Mouse (Mus musculus): ENCODE results near the gene Sept9.

The Sept9 gene

DNA sequence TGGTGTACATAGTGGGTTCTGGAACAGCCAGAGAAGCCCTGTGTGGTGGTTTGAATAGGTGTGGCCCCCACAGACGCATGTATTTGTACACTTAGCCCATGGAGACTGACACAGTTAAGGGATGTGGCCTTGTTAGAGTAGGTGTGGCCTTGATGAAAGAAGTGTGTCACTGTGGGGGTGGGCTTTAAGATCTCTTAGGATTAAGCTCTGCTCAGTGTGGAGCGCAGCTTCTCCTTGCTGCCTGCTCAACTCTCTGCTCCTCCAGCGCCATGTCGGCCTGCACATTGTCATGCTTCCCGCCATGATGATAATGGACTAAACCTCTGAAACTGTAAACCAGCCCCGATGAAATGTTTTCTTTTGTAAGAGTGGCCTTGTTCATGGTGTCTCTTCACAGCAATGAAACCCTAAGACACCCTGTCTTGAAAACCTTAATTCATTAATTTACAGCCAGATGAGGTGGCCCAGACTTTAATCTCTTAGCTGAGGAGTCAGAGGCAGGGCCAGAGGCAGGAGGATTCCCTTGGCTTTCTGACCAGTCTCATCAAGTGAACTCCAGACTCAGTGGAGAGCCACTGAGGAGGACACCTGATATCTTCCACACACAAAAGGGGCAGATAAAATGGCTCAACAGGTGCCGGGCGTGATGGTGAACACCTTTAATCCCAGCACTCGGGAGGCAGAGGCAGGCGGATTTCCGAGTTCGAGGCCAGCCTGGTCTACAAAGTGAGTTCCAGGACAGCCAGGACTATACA is 44.3 kb downstream of the Sept9 start:
- no peak for DNase-seq (ENCODE audit: extremely low read depth, low read depth, low spot score)

GRCm38 (mm10) chr11:117245041-117245725 is 45.7 kb downstream of the Sept9 start:
- no peak for DNase-seq (ENCODE audit: extremely low read depth, low read depth, low spot score)

GRCm38 (mm10) chr11:117245846-117246245 is 46.4 kb downstream of the Sept9 start:
- DNase-seq (ENCODE audit: extremely low read depth, low read depth, low spot score), result no peak

DNA sequence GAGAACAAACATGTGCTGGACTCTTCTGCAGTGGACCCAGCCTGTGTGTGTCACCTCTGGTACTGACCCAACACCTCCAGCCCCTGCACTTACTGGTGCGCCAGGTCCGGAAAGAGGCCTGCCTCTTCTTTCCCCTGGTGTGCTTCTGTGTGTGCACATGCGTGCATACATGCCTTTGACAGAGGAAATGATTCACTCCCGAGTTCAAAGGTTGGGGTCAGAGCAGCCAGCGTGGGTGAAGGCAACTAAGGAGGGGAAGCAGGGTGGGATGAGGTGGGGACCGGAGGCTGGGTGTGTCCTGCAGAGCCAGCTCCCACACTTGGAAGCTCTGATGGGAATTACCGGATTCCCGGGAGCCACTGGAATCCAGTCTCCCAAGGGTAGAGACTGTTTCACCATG is 46.8 kb downstream of the Sept9 start:
- DNase-seq (ENCODE audit: extremely low read depth, low read depth, low spot score), result no peak

- DNase-seq (ENCODE audit: extremely low read depth, low read depth, low spot score), result no peak
Measured at GRCm38 (mm10) chr11:117246981-117247431, 47.5 kb downstream of the Sept9 start.

DNA sequence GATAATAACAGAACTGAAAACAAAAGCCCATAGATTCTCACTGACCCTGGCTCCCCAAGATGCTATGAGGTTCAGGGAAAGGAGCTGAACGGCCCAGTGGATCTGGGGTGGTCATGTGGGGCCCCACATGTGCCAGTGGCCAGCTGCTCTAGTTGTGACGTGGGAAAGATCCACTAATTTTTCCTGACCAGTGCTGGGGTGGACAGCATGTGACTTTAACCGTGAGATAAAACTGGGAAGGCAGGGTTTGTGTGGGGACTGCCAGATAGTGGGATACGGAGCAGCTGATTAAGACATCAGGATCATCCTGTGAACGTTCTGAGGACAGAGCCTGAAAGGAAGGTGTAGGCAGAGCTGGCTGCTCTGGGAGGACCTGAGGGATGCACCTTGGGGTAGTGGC is 48.1 kb downstream of the Sept9 start:
- no peak for DNase-seq (ENCODE audit: extremely low read depth, low read depth, low spot score)

DNA sequence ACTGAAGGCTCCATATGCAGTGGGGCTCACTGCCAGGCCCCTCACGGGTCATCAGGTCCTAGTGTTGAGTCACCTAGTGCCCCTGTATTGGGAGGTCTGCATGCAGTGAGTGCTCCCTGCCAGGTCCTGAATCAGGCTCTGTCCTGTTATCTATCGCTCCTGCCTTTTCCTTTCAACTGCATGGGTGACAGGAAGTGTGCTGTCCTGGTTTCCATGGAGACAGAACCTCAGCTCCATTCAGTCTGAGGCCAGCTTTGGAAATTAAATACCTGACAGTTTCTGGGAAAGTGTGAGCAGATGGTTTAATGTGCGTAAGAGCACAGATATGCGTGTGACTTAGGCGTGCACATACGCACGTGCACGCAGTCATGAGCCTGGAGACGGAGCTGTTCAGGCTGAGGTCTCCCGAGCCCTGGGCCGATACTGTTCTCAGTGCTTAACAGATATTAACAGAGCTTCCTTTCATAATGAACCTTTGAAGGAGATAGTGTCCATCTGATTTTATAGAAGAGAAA is 49.3 kb downstream of the Sept9 start:
- no peak for DNase-seq (ENCODE audit: extremely low read depth, low read depth, low spot score)

DNA sequence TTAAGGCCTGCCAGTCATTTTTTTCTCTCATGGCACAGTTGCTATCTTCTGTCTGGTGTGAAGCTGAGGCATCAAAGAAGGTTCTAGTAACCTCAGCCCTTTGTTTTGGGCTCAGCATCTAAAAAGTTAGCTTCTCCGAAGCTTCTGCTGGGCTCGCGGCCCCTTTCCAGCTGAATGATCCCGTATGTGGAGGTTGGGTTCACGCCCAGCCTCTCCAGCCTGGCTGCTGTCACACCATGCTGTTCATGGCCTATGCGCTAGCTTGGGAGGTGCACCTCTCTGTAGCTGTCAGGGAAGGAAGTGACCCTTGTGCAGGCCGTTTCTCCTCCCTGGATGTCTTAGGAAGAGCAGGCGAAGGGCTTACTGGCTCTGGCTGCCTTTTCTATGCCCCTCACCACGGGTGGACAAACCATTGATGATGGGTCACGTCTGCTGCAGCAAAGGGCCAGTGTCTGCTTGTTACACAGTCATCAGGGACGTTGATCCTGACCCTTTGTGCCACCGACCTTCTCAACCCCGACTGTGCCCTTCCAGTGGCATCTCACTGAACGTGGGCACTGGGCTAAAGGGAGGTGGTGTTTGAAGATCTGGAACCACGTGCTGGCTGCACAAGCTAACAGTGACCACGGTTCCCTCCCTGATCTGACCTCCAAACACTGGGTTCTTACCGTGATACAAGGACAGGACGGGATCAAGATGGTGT is 50.0 kb downstream of the Sept9 start:
- no peak for DNase-seq (ENCODE audit: extremely low read depth, low read depth, low spot score)

GRCm38 (mm10) chr11:117249985-117250928 is 50.8 kb downstream of the Sept9 start:
- no peak for DNase-seq (ENCODE audit: extremely low read depth, low read depth, low spot score)

DNA sequence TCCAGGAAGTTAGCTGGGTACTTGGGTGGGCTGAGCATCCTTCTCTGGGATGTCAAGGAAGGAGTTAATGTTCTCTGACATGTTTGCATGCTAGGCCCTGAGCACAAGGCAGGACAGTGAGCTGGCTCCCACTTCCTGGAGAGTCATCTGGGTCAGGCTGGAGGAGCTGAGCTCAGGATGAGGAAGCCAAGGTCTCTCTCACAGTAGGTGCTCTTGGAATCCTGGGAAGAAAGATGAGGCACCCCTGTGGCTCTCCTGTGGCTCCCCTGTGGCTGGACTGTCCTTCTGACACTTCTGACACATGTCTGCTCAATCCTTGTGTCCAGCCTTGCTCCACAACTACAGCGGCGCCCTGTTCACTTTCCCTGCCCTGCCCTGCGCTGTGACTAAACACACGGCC is 52.3 kb downstream of the Sept9 start:
- DNase-seq (ENCODE audit: extremely low read depth, low read depth, low spot score), result no peak

- DNase-seq (ENCODE audit: extremely low read depth, low read depth, low spot score), result no peak
Measured at GRCm38 (mm10) chr11:117252846-117253245, 53.4 kb downstream of the Sept9 start.

GRCm38 (mm10) chr11:117254161-117255107 is 55.0 kb downstream of the Sept9 start:
- DNase-seq (ENCODE audit: extremely low read depth, low read depth, low spot score), result no peak

GRCm38 (mm10) chr11:117255108-117255489 is 55.6 kb downstream of the Sept9 start:
- no peak for DNase-seq (ENCODE audit: extremely low read depth, low read depth, low spot score)

DNA sequence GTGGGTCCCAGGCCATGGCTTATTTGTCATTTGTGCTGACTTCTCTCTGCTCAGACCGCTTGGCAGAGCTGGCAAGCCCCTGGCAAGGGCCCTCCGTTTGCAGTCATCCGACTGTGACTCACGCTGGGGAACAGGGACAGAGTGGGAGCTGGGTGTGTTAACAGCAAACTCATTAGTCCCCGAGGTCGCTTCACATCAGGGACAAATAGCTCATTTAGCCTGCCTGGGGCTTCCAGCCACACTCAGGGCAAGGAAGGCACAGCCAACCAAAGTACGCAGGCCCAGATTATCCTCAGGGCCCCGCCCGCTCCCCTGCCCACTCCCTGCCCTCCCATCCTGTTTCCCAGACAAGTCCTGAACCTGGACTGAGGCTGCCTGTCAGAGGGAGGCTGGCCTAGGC is 56.6 kb downstream of the Sept9 start:
- DNase-seq (ENCODE audit: extremely low read depth, low read depth, low spot score), result no peak

DNA sequence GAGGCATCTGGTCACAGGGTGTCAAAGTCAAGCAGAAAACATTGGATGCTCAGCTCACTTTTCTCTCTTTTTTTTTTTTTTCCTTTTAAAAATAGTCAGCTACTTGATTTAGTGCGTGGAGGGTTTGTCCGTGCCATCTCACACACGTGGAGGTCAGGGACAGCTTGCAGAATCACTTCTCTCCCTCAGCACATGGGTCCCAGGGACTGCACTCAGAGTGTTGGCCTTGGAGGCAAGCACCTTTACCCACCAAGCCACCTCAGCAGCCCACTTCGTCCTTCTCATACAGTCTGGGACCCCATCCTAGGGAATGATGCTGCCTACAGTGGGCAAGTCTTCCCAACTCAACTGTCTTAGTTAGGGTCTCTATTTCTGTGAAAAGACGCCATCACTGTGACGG is 57.4 kb downstream of the Sept9 start:
- no peak for DNase-seq (ENCODE audit: extremely low read depth, low read depth, low spot score)

DNA sequence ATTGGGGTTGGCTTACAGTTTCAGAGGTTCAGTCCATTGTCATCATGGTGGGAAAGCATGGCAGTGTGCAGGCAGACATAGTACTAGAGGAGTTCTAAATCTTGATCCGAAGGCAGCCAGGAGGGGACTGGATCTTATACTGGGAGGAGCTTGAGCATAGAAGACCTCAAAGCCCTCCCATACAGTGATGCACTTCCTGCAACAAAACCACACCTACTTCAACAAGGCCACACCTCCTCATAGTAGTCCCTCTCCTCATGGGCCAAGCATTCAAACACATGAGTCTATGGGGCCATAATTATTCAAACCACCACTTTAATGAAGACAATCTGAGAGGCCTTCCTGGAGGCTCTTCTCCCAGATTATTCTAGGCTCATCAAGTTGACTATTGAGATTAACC is 57.8 kb downstream of the Sept9 start:
- DNase-seq (ENCODE audit: extremely low read depth, low read depth, low spot score), result no peak

DNA sequence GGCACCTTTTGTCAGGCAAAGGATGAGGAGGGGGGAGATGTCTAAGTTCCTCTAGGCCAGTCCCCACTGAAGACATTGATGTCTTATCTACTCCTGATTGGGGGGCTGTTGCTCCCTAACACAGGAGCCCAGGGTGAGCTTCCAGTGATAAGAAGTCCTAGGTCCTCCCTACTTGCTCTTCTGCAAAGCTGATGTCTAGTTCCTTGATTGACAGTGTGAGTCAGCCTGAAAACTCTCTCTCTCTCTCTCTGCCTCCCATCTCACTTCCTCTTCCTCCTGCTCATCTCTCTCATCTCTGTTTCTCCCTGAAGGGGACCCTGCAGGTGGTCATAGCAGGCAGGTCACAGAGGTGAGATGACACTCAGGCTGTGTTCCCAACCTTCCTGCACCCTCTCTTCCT is 58.4 kb downstream of the Sept9 start:
- DNase-seq (ENCODE audit: extremely low read depth, low read depth, low spot score), result no peak

- DNase-seq (ENCODE audit: extremely low read depth, low read depth, low spot score), result no peak
Measured at GRCm38 (mm10) chr11:117259178-117259960, 59.9 kb downstream of the Sept9 start.

DNA sequence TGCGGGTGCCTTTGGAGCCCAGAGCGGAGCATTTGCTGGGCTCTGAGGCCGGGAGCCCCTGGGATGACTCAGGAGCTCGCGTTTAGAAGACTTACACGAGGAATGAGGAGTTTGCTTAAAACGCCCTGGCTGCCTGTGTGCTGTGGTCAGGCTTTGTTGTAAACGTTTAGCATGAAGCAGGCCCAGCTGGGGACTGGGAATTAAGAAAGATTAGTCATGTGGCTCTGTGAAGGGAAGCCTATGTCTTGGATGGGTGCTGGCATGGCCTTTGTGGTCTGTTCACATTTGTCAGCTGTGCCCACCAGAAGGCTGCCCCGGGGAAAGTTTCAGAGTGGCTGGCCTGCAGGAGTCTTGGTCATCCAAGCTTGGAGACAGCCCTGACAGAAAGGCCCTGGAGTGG is 61.2 kb downstream of the Sept9 start:
- no peak for DNase-seq (ENCODE audit: extremely low read depth, low read depth, low spot score)
